Mouse (Mus musculus) liver, postnatal 0 days (tissue): ENCODE measurements around the gene Gmcl1. TPM values are rescaled to one million over a fixed set of nuclear protein-coding genes. Genes with fewer than 3 reads are reported as not detected.

Source experiments
- ATAC-seq: fragments of 200-750 bp; cut with Nextera tagmentation; 2 replicates; pipeline ENCODE4 v1.8.0; 2017; ENCODE audit warnings: mild to moderate bottlenecking, moderate library complexity
- DNase-seq: peaks from one replicate; pipeline ENCODE4 v3.0.0-alpha.2; 2016
- H3K27ac ChIP-seq: fragments of 300-500 bp; sonication (generic); 2 replicates; pipeline ENCODE4 v1.5.1; 2014; ENCODE audit warnings: antibody characterized with exemption, moderate library complexity, mild to moderate bottlenecking, low read depth
- H3K27me3 ChIP-seq: fragments of 300-500 bp; sonication (generic); 2 replicates; pipeline ENCODE4 v1.6.1; 2014; ENCODE audit warnings: low read length, control low read depth, mixed read lengths; ENCODE audit not compliant: insufficient read depth
- H3K36me3 ChIP-seq: fragments of 300-500 bp; sonication (generic); replicated peaks from 2 replicates; pipeline ENCODE4 v1.6.1; 2014; ENCODE audit warnings: mild to moderate bottlenecking, control low read depth, low read length, moderate library complexity, mixed read lengths; ENCODE audit not compliant: insufficient read depth
- H3K4me1 ChIP-seq: fragments of 300-500 bp; sonication (generic); 2 replicates; pipeline ENCODE4 v1.6.1; 2014; ENCODE audit warnings: antibody characterized with exemption, mild to moderate bottlenecking, control low read depth; ENCODE audit not compliant: insufficient read depth
- H3K4me2 ChIP-seq: fragments of 300-500 bp; sonication (generic); 2 replicates; pipeline ENCODE4 v1.6.1; 2014; ENCODE audit warnings: low read depth, mild to moderate bottlenecking, low read length, moderate library complexity, mixed read lengths
- H3K4me3 ChIP-seq: fragments of 300-500 bp; sonication (generic); 2 replicates; pipeline ENCODE4 v1.5.1; 2014; ENCODE audit warnings: low read depth, low read length
- H3K9ac ChIP-seq: fragments of 300-500 bp; sonication (generic); replicated peaks from 2 replicates; pipeline ENCODE4 v1.6.1; 2014; ENCODE audit warnings: mild to moderate bottlenecking, moderate library complexity
- H3K9me3 ChIP-seq: fragments of 300-500 bp; sonication (generic); 2 replicates; pipeline ENCODE4 v1.6.1; 2016; ENCODE audit warnings: mild to moderate bottlenecking, control low read depth, low read length, mixed read lengths
- CTCF ChIP-seq: sonication (generic); IDR thresholded peaks from 2 replicates; pipeline ENCODE4 v1.5.1; 2016; ENCODE audit warnings: antibody characterized with exemption, low read depth
- EP300 ChIP-seq: IDR thresholded peaks from 2 replicates; pipeline ENCODE4 v1.6.1; 2016; ENCODE audit warnings: antibody characterized with exemption, low read depth, mild to moderate bottlenecking
- whole genome bisulfite sequencing: fragments of 180-500 bp; shearing (Covaris S2); extraction: QIAGEN DNeasy Blood & Tissue Kit; methylation state at CpG from one replicate; pipeline ENCODE4 v1.1.7; 2014; ENCODE audit not compliant: insufficient replicate concordance; 5-methylcytosine and 5-hydroxymethylcytosine counted together
- polyA plus RNA-seq: library from polyadenylated mRNA; unstranded; fragments of >200 nt; fragmentation: Nextera tagmentation; extraction: Ambion mirVana; gene quantifications from 2 replicates; pipeline ENCODE4 v1.2.1, GENCODE M21; 2015

The Gmcl1 gene
- polyA plus RNA-seq, 1 experiment from 2014 or later, result 5.0 TPM

- DNase-seq (no peak), ATAC-seq (no peak)
- Histone ChIP-seq H3K27ac (no peak overlapping the region), H3K4me1 (peaks cover 10% of the 10 kb centered on the region; the same call in 1 of the 2 replicates), H3K9me3 (no peaks in the 10 kb centered on the region), H3K9ac (no peak overlapping the region), H3K4me2 (no peak overlapping the region), H3K36me3 (no peaks in the 10 kb centered on the region), H3K4me3 (no peak overlapping the region), H3K27me3 (no peaks in the 10 kb centered on the region)
- TF ChIP-seq CTCF (no peak), EP300 (no peak)
- WGBS, result 56% methylated on average over 3 of the region's 3 CpGs
Observed at GRCm38 (mm10) chr6:86767465-86767864, 34.3 kb upstream of the Gmcl1 start.

- no peak overlapping the region for H3K4me3 ChIP-seq
- no peaks in the 10 kb centered on the region for H3K27me3 ChIP-seq
- peaks cover 3% of the 10 kb centered on the region; the same call in 1 of the 2 replicates for H3K36me3 ChIP-seq
- 25% methylated on average over 6 of the region's 6 CpGs for WGBS
- H3K4me2 ChIP-seq, result peak overlapping the region; percentile 48
- no peak overlapping the region for H3K9ac ChIP-seq
- peaks cover 10% of the 10 kb centered on the region; the same call in 1 of the 2 replicates for H3K4me1 ChIP-seq
- peak; percentile 89 for ATAC-seq
- DNase-seq, result peak; percentile 24
- peak overlapping the region; percentile 69 for H3K27ac ChIP-seq
- H3K9me3 ChIP-seq, result no peaks in the 10 kb centered on the region
- TF ChIP-seq CTCF, result no peak
Observed at GRCm38 (mm10) chr6:86765637-86766059, 32.5 kb upstream of the Gmcl1 start.

GRCm38 (mm10) chr6:86754105-86754863 lies 21.1 kb upstream of the Gmcl1 start:
- no peak overlapping the region for H3K27ac ChIP-seq
- no peaks in the 10 kb centered on the region for H3K27me3 ChIP-seq
- H3K36me3 ChIP-seq, result peaks cover 29% of the 10 kb centered on the region
- H3K4me3 ChIP-seq, result no peak overlapping the region
- H3K9ac ChIP-seq, result no peak overlapping the region
- H3K9me3 ChIP-seq, result no peaks in the 10 kb centered on the region
- ATAC-seq, result no peak
- no peak for TF ChIP-seq EP300
- TF ChIP-seq CTCF, result peak; percentile 27
- 83% methylated on average over 10 of the region's 10 CpGs for WGBS
- H3K4me2 ChIP-seq, result no peak overlapping the region
- no peaks in the 10 kb centered on the region for H3K4me1 ChIP-seq
- DNase-seq, result no peak

DNA sequence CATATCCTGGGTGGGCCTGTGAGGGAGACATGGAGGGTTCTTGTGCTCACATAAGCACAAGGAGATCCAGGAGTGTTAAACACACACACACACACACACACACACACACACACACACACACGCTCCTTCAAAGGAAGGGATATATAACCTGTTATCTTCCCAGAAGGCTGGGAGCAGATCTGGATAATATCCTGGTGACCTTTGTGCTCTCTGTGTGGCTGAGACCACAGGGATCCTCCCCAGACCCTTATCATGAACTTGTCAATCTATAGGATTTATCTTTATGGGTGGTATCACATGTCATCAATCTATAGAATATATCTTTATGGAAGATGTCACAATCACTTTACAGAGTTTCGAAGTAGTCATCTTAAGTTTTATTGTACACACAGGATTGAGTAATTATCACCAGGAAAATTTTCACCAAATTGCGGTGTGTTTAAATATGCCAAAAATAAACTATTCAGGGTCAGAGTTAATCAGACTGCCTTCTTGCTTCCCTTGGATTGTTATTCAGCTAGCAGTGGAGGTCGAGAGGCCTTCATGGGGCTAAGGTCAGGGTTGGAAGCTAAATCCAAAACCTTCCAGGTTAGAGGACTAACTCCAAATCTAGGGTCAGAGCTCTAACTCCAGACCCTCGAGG lies 19.8 kb upstream of the Gmcl1 start:
- Histone ChIP-seq H3K36me3 (peaks cover 29% of the 10 kb centered on the region), H3K9me3 (no peaks in the 10 kb centered on the region), H3K4me2 (no peak overlapping the region), H3K27me3 (no peaks in the 10 kb centered on the region), H3K4me1 (no peaks in the 10 kb centered on the region), H3K4me3 (no peak overlapping the region), H3K9ac (no peak overlapping the region), H3K27ac (no peak overlapping the region)
- no peak for ATAC-seq
- no peak for DNase-seq
- 69% methylated on average over 5 of the region's 5 CpGs for WGBS
- TF ChIP-seq CTCF (no peak), EP300 (no peak)

DNA sequence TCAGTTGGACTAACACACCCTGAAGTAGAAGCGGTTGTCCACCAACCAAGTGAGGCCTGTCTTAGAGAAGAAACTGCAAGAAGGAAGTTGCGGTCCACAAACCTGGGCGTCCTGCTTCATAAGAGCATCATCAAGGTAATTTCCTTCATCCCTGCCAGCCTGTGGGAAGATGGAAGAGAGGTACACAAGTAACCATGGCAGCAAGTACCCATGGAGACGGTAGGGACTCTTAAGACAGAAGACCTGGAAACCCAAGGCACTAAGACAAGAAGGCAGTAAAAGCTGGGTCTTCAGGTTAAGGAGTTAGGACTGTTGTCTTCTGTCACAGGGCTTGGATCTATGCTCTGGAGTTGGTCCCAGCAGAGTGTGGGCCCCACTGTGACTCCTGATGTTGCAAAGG lies 17.8 kb upstream of the Gmcl1 start:
- no peaks in the 10 kb centered on the region for H3K27me3 ChIP-seq
- TF ChIP-seq CTCF, result no peak
- no peak for TF ChIP-seq EP300
- H3K4me2 ChIP-seq, result no peak overlapping the region
- no peak overlapping the region for H3K4me3 ChIP-seq
- no peak overlapping the region for H3K9ac ChIP-seq
- H3K9me3 ChIP-seq, result no peaks in the 10 kb centered on the region
- H3K4me1 ChIP-seq, result no peaks in the 10 kb centered on the region
- WGBS, result 89% methylated on average over 4 of the region's 4 CpGs
- no peak for ATAC-seq
- H3K36me3 ChIP-seq, result peaks cover 23% of the 10 kb centered on the region
- DNase-seq, result no peak
- H3K27ac ChIP-seq, result no peak overlapping the region

GRCm38 (mm10) chr6:86749817-86750216 lies 16.6 kb upstream of the Gmcl1 start:
- ATAC-seq, result no peak
- Histone ChIP-seq H3K4me2 (no peak overlapping the region), H3K27ac (no peak overlapping the region), H3K36me3 (peaks cover 21% of the 10 kb centered on the region), H3K9ac (no peak overlapping the region), H3K4me1 (no peaks in the 10 kb centered on the region), H3K4me3 (no peak overlapping the region), H3K9me3 (no peaks in the 10 kb centered on the region), H3K27me3 (no peaks in the 10 kb centered on the region)
- TF ChIP-seq EP300 (no peak), CTCF (no peak)
- no peak for DNase-seq
- WGBS, result 43% methylated on average over 4 of the region's 4 CpGs
